Mouse (Mus musculus) heart, embryonic 11.5 days (tissue): ENCODE data around the gene Efr3b. TPM values are rescaled to one million over a fixed set of nuclear protein-coding genes. Genes with fewer than 3 reads are reported as not detected.

ENCODE experiments used
- ATAC-seq: fragments of 200-750 bp; cut with Nextera tagmentation; replicated peaks from 2 replicates; pipeline ENCODE4 v1.8.0; 2017; ENCODE audit warnings: moderate library complexity; ENCODE audit not compliant: insufficient number of reproducible peaks, low FRiP score, low TSS enrichment
- H3K27ac ChIP-seq: fragments of 300-500 bp; sonication (generic); 2 replicates; pipeline ENCODE4 v1.5.1; 2014; ENCODE audit warnings: mild to moderate bottlenecking, low read depth, low read length
- H3K27me3 ChIP-seq: fragments of 300-500 bp; sonication (generic); 2 replicates; pipeline ENCODE4 v1.6.1; 2014; ENCODE audit warnings: mild to moderate bottlenecking, low read length, mixed read lengths; ENCODE audit not compliant: control insufficient read depth, insufficient read depth
- H3K36me3 ChIP-seq: fragments of 300-500 bp; sonication (generic); 2 replicates; pipeline ENCODE4 v1.6.1; 2014; ENCODE audit warnings: mild to moderate bottlenecking, low read length, moderate library complexity, mixed read lengths; ENCODE audit not compliant: control insufficient read depth, insufficient read depth
- H3K4me1 ChIP-seq: fragments of 300-500 bp; sonication (generic); 2 replicates; pipeline ENCODE4 v1.6.1; 2014; ENCODE audit warnings: low read length; ENCODE audit not compliant: control insufficient read depth, insufficient read depth
- H3K4me2 ChIP-seq: fragments of 300-500 bp; sonication (generic); 2 replicates; pipeline ENCODE4 v1.6.1; 2014; ENCODE audit warnings: mild to moderate bottlenecking, moderate library complexity
- H3K4me3 ChIP-seq: fragments of 300-500 bp; sonication (generic); 2 replicates; pipeline ENCODE4 v1.5.1; 2014; ENCODE audit warnings: low read depth, low read length
- H3K9ac ChIP-seq: fragments of 300-500 bp; sonication (generic); 2 replicates; pipeline ENCODE4 v1.6.1; 2014; ENCODE audit warnings: mild to moderate bottlenecking, low read depth, low read length, moderate library complexity
- H3K9me3 ChIP-seq: fragments of 300-500 bp; sonication (generic); replicated peaks from 2 replicates; pipeline ENCODE4 v1.6.1; 2016; ENCODE audit warnings: low read length; ENCODE audit not compliant: control insufficient read depth
- WGBS: fragments of 180-500 bp; shearing (Covaris S2); extraction: QIAGEN DNeasy Blood & Tissue Kit; methylation state at CpG from one replicate; pipeline ENCODE4 v1.1.7; 2014; ENCODE audit not compliant: insufficient replicate concordance; 5-methylcytosine and 5-hydroxymethylcytosine counted together
- polyA plus RNA-seq: library from polyadenylated mRNA; unstranded; fragments of >200 nt; fragmentation: Nextera tagmentation; extraction: Ambion mirVana; gene quantifications from 2 replicates; pipeline ENCODE4 v1.2.1, GENCODE M21; 2014

The Efr3b gene
- 6.4 and 10.5 TPM in 2 replicates for polyA plus RNA-seq

DNA sequence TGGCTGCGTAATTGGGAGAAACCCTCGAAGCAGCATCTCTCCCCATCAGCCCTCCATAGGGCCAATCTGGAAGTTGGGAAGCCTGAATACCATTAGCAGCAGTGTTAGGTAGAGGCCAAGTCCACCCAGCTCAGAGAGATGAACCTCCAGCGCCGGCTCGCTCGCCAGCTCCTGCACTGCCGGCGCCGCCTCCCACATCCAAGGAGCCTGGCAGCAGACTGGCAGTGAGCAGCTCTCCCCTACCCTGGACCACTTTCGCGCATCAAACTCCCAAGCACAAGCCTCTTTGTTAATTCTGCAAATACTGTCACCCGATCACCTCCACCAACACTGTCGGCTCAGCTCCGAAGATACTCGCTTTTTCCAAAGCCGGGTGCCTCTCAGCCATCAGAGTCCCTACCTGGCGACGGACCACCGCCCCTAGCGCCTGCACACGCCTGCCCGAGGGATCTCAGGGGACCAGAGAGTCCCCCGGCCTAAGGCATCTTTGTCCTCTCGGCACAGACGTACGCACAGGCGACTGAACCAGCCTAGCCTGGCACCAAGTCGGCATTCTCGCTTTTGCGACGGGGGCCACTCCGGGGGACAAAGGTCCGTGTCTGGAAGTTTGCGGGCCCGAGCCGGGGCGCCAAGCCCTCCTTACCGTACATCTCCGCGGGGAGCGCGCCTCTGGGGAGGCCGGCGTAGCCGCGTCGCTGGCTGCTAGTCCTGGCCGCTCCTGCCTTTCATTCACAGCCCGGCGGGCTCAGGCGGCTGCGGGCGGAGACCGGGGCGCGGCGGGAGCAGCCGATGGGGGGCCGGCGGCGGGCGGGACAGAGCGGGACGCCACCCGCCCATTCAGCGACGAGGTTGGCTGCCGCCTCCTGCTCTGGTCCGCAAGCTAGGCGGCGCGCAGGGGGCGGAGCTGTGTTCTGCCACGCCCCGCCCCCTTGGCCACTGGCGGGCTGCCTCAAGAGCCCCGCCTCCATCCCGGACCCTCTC, at the start of gene Efr3b:
Efr3b (minus strand) TSS at position 855 of the 981 bp plus-strand sequence.
- Histone ChIP-seq H3K9me3 (no peaks in the 10 kb centered on the region), H3K4me1 (peaks cover 27% of the 10 kb centered on the region)
- WGBS: 1% methylated on average over 53 of the region's 78 CpGs

DNA sequence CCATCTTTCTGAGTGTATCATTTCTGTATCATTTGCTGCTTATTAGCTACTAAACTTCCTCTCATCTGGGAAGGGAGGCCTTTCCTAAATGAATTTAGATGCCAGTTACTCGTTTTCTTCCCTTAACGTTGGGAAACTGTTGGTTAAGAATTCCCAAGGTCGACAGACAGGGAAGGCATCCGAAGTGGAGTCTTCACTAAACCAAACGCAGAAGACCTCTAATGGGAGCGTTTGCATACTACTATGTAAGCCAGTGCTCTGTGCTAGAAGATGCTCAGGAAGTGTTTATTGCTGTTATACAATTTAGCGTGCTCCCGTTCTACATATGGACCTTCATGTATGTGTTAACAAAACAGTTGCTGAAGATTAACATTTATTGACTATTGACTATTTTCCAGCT, 44.7 kb upstream of the Efr3b start:
- ATAC-seq: no peak
- H3K27ac ChIP-seq: peak overlapping the region; percentile 92; the same call in 1 of the 2 replicates

More for the DNA sequence above, at the start of gene Efr3b:
- Histone ChIP-seq H3K9ac (peak within 1 kb of the TSS; percentile 82), H3K36me3 (no peaks in the 10 kb centered on the region), H3K4me3 (peak within 1 kb of the TSS; percentile 59), H3K4me2 (peak within 1 kb of the TSS; percentile 74), H3K27ac (peak within 1 kb of the TSS; percentile 10; the same call in 1 of the 2 replicates), H3K27me3 (0 out of 2 replicates have a peak, but pooled peaks cover 3% of the 10 kb centered on the region)
- ATAC-seq: peak; percentile 89

DNA sequence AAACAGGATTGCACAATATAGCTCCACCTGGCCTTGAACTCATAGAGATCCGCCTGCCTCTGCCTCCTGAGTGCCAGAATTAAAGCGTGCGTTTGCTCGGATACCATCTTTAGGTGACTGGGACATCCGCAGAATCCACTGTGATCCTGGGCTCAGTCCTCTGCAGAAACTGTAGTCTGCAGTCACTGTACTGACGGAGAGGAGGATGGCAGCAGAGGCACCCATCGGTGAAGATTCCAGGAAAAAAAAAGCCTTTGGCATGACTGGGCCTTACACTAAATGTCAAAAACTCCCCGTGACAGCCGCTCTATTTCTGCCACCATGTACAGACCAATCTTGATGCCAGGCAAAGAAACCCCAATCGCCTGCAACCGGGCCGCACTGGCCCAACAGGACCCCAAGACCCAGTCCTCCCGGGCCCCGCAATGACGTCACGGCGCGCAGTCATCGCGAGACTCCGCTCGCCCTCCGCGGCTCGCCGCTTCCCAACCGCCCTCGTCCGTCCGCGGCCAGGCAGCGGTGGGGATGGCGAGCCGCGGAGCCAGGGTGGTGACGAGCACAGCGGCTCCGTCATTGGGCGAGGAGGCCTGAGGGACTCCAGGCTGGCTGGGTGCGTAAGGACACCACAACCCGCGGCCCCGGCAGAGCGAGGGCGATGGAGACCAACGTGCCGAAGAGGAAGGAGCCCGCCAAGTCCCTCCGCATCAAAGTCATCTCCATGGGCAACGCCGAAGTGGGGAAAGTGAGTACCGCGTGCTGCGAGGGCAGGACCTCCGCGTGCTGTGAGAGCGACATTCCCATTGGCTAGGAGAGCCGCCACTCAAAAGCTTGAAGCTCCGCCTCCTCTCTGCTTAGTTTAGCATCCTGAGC, 43.7 kb upstream of the Efr3b start, which contains the start of gene Dnajc27:
Dnajc27 (plus strand) TSS at position 452 of the 870 bp plus-strand sequence.
- 5% methylated on average over 59 of the region's 59 CpGs for WGBS
- H3K4me2 ChIP-seq: peak within 1 kb of the TSS; percentile 70

More for the DNA sequence above, 44.7 kb upstream of the Efr3b start:
- H3K9me3 ChIP-seq: no peaks in the 10 kb centered on the region
- H3K36me3 ChIP-seq: peaks cover 9% of the 10 kb centered on the region
- no peaks in the 10 kb centered on the region for H3K27me3 ChIP-seq
- WGBS: 69% methylated on average over 8 of the region's 8 CpGs
- peak overlapping the region; percentile 52 for H3K4me3 ChIP-seq
- H3K9ac ChIP-seq: no peak overlapping the region
- H3K4me1 ChIP-seq: no peaks in the 10 kb centered on the region; the same call in 1 of the 2 replicates
- peak overlapping the region; percentile 70 for H3K4me2 ChIP-seq

GRCm38 (mm10) chr12:4080311-4080710, 41.6 kb upstream of the Efr3b start:
- WGBS: 0% methylated on average over 2 of the region's 2 CpGs
- Histone ChIP-seq H3K27me3 (no peaks in the 10 kb centered on the region), H3K27ac (no peak overlapping the region), H3K9me3 (no peaks in the 10 kb centered on the region), H3K36me3 (no peaks in the 10 kb centered on the region), H3K4me1 (no peaks in the 10 kb centered on the region; the same call in 1 of the 2 replicates), H3K9ac (no peak overlapping the region), H3K4me3 (no peak overlapping the region), H3K4me2 (no peak overlapping the region)
- ATAC-seq: no peak

More for the DNA sequence above, 43.7 kb upstream of the Efr3b start, which contains the start of gene Dnajc27:
- H3K27me3 ChIP-seq: no peaks in the 10 kb centered on the region
- peak within 1 kb of the TSS; percentile 75 for H3K9ac ChIP-seq
- H3K36me3 ChIP-seq: peaks cover 7% of the 10 kb centered on the region
- H3K4me3 ChIP-seq: peak within 1 kb of the TSS; percentile 52
- no peaks in the 10 kb centered on the region; the same call in 1 of the 2 replicates for H3K4me1 ChIP-seq
- peak within 1 kb of the TSS; percentile 92 for H3K27ac ChIP-seq
- no peaks in the 10 kb centered on the region for H3K9me3 ChIP-seq
- ATAC-seq: peak; percentile 97

GRCm38 (mm10) chr12:4078069-4078468, 39.4 kb upstream of the Efr3b start:
- no peak for ATAC-seq
- WGBS: 35% methylated on average over 1 of the region's 1 CpGs
- no peak overlapping the region for H3K27ac ChIP-seq

DNA sequence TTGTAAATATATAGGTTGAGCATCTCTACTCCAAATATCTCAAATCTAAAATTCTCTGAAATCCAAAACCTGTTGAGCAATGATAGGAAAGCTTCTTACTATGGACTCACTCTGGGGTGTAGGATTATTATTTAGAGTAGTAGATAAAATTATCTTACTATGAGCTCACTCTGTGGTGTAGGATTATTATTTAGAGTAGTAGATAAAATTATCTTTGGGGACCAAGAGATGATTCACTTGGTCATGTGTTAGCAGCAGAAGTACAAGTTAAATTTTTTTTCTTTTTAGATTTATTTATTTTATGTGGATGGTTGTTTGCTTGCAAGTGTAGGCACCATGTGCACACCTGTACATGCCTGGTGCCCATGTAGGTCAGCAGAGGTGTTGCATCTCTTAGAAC, 37.7 kb upstream of the Efr3b start:
- H3K4me3 ChIP-seq: no peak overlapping the region
- no peaks in the 10 kb centered on the region for H3K27me3 ChIP-seq
- H3K36me3 ChIP-seq: no peaks in the 10 kb centered on the region
- no peak overlapping the region for H3K4me2 ChIP-seq
- no peaks in the 10 kb centered on the region for H3K9me3 ChIP-seq
- no peak overlapping the region for H3K27ac ChIP-seq
- H3K9ac ChIP-seq: no peak overlapping the region
- 0 out of 2 replicates have a peak, but pooled peaks cover 2% of the 10 kb centered on the region for H3K4me1 ChIP-seq
- ATAC-seq: no peak

More at GRCm38 (mm10) chr12:4078069-4078468, 39.4 kb upstream of the Efr3b start:
- Histone ChIP-seq H3K9ac (no peak overlapping the region), H3K9me3 (no peaks in the 10 kb centered on the region), H3K4me1 (peaks cover 2% of the 10 kb centered on the region; the same call in 1 of the 2 replicates), H3K4me2 (no peak overlapping the region), H3K4me3 (no peak overlapping the region), H3K27me3 (no peaks in the 10 kb centered on the region), H3K36me3 (no peaks in the 10 kb centered on the region)

- Histone ChIP-seq H3K4me3 (no peak overlapping the region), H3K9me3 (no peaks in the 10 kb centered on the region), H3K4me1 (0 out of 2 replicates have a peak, but pooled peaks cover 2% of the 10 kb centered on the region), H3K27me3 (no peaks in the 10 kb centered on the region), H3K27ac (no peak overlapping the region), H3K9ac (no peak overlapping the region), H3K4me2 (no peak overlapping the region), H3K36me3 (no peaks in the 10 kb centered on the region)
- no peak for ATAC-seq
- 33% methylated on average over 8 of the region's 8 CpGs for WGBS
Measured at GRCm38 (mm10) chr12:4075407-4075806, 36.7 kb upstream of the Efr3b start.

DNA sequence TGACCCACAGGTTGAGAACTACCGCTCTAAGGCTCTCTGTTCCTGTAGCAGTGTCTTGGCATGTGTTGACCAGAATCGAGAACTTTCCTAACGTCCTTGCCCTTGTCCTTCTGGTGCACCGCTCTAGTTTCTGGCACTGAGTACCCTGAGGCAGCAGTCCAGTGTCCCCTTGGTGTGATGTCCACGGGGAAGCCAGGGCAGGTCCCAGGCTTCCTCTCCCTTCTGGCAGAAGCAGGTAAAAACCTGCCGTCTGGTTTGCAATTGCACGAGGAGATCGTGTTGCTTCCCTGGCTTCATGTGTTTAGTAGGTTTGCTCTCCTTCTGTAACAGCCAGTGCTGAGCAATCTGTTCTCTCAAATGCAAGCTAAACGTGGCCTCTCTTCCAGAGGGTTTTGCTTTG, 33.0 kb upstream of the Efr3b start:
- no peak overlapping the region for H3K27ac ChIP-seq
- no peak overlapping the region for H3K4me3 ChIP-seq
- H3K36me3 ChIP-seq: no peaks in the 10 kb centered on the region
- no peaks in the 10 kb centered on the region for H3K27me3 ChIP-seq
- no peak for ATAC-seq
- H3K4me1 ChIP-seq: peaks cover 2% of the 10 kb centered on the region; the same call in 1 of the 2 replicates
- no peak overlapping the region for H3K4me2 ChIP-seq
- 77% methylated on average over 9 of the region's 9 CpGs for WGBS
- H3K9ac ChIP-seq: no peak overlapping the region
- H3K9me3 ChIP-seq: no peaks in the 10 kb centered on the region
